8 mouse cellular contexts compared by ENCODE assay signal in the genomic region with DNA sequence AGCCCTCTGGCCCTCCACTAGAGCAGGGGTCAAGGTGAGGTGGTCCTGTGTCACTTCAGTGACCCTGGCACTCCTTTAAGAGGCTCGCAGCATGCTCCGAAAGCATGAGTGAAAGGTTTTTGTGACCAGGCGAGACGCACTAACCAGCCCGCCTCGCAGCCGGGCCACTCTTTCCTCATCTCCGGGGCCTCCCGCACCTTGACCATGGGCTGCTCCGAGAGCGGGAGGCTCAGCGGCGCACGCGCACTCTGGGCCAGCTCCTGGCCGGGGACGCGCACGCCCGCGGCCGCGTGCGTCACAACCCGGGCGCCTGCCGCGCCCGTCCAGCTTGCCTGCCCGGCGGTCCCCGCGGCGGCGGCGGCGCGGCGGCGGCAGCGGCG. TPM values are rescaled to one million over a fixed set of nuclear protein-coding genes. Genes with fewer than 3 reads are reported as not detected.
DNase-seq lines count a peak whose midpoint lies in the region; ATAC-seq lines count a peak whose summit lies in the region.

No protein-coding gene starts in this region.

- H3K27ac ChIP-seq in intestine, embryonic 14.5 days (ENCODE audit: low read depth) = peak overlapping the region; percentile 67

- no peaks in the 10 kb centered on the region for H3K36me3 ChIP-seq in intestine, embryonic 14.5 days (ENCODE audit: control insufficient read depth, insufficient read depth, low read length)

- H3K9me3 ChIP-seq in intestine, embryonic 14.5 days (ENCODE audit: control insufficient read depth, low read length) = no peaks in the 10 kb centered on the region

- H3K27me3 ChIP-seq in intestine, embryonic 14.5 days (replicated peaks; ENCODE audit: control insufficient read depth, insufficient read depth, low read length) = no peaks in the 10 kb centered on the region

- peak overlapping the region; percentile 76 for H3K4me3 ChIP-seq in intestine, embryonic 14.5 days (ENCODE audit: low read depth, low read length)

- peak; percentile 83 for ATAC-seq in intestine, embryonic 14.5 days (replicated peaks; ENCODE audit: low FRiP score, low TSS enrichment, low read depth)
- ATAC-seq in megakaryocyte-erythroid progenitor cell, adult 5-6 weeks (replicated peaks; ENCODE audit: low FRiP score, low TSS enrichment, poor library complexity, severe bottlenecking) = peak; percentile 59

- peak overlapping the region; percentile 64 for H3K9ac ChIP-seq in intestine, embryonic 14.5 days (ENCODE audit: low read length)

- peak; percentile 93 to 96 for DNase-seq in adrenal gland, adult (ENCODE audit: inconsistent age in 2 of 2, low spot score in 1 of 2)
- peak; percentile 89 for DNase-seq in embryo, embryonic 10.5 days (ENCODE audit: low spot score)
- DNase-seq in gastrocnemius, postnatal 14 days = peak; percentile 89
- DNase-seq in intestine, embryonic 14.5 days (ENCODE audit: low spot score) = peak; percentile 91
- DNase-seq in left cerebral cortex, postnatal 14 days (ENCODE audit: low spot score in 2 of 2) = peak; percentile 85 to 89
- peak; percentile 88 for DNase-seq in right cerebral cortex, postnatal 14 days
- peak; percentile 86 for DNase-seq in urinary bladder, postnatal 25 days (ENCODE audit: low spot score)

- intact Hi-C loops in gastrocnemius, postnatal 14 days (cut with DNase I; ENCODE audit: low total_unique reads) = no loop called here
- intact Hi-C loops in left cerebral cortex, postnatal 14 days (cut with DNase I) = no loop called here

- peaks cover 16% of the 10 kb centered on the region for H3K4me1 ChIP-seq in intestine, embryonic 14.5 days (replicated peaks; ENCODE audit: control insufficient read depth, insufficient read depth, low read length)

- H3K4me2 ChIP-seq in intestine, embryonic 14.5 days (ENCODE audit: low read length) = peak overlapping the region; percentile 87

- WGBS in intestine, embryonic 14.5 days = 2% methylated on average over 15 of the region's 42 CpGs

RNA-seq across cellular contexts. Expression of gene Prkar2a, which starts 2.7 kb away (rescaled TPM):
- total RNA-seq in gastrocnemius, postnatal 14 days (2021) = 100 to 1,000 TPM in 1 of 2 experiments, 10 to 100 TPM in 1; 92.4 to 112 TPM
- 52.3 and 54.4 TPM in 2 replicates for polyA plus RNA-seq in intestine, embryonic 14.5 days (2014; fragmentation: Nextera tagmentation; extraction: Ambion mirVana)
- total RNA-seq in left cerebral cortex, postnatal 14 days (2021) = 10 to 100 TPM; 40.6 to 45.5 TPM
- 15.7 and 19.3 TPM in 2 replicates for total RNA-seq in megakaryocyte-erythroid progenitor cell, adult 5-6 weeks (2014; fragmentation: Nextera tagmentation)
- 15.8 and 26.9 TPM in 2 replicates for total RNA-seq in megakaryocyte-erythroid progenitor cell, adult 5-6 weeks (2017)

RNA-seq across cellular contexts. Expression of gene Slc25a20, which starts 29.9 kb away (rescaled TPM):
- total RNA-seq in gastrocnemius, postnatal 14 days (2021) = 10 to 100 TPM; 59.0 to 84.8 TPM
- polyA plus RNA-seq in intestine, embryonic 14.5 days (2014; fragmentation: Nextera tagmentation; extraction: Ambion mirVana) = 29.1 and 34.5 TPM in 2 replicates
- 10 to 100 TPM; 14.5 to 15.0 TPM for total RNA-seq in left cerebral cortex, postnatal 14 days (2021)
- 15.2 and 16.4 TPM in 2 replicates for total RNA-seq in megakaryocyte-erythroid progenitor cell, adult 5-6 weeks (2014; fragmentation: Nextera tagmentation)
- 23.4 and 29.7 TPM in 2 replicates for total RNA-seq in megakaryocyte-erythroid progenitor cell, adult 5-6 weeks (2017)

RNA-seq across cellular contexts. Expression of gene Arih2, which starts 42.6 kb away (rescaled TPM):
- total RNA-seq in gastrocnemius, postnatal 14 days (2021) = 10 to 100 TPM; 49.0 to 53.4 TPM
- 43.1 and 46.7 TPM in 2 replicates for polyA plus RNA-seq in intestine, embryonic 14.5 days (2014; fragmentation: Nextera tagmentation; extraction: Ambion mirVana)
- 10 to 100 TPM; 49.8 to 50.2 TPM for total RNA-seq in left cerebral cortex, postnatal 14 days (2021)
- total RNA-seq in megakaryocyte-erythroid progenitor cell, adult 5-6 weeks (2014; fragmentation: Nextera tagmentation) = 38.8 and 59.3 TPM in 2 replicates
- 61.5 and 65.1 TPM in 2 replicates for total RNA-seq in megakaryocyte-erythroid progenitor cell, adult 5-6 weeks (2017)

Comparison
In these comparisons a context has a peak if more than half of its experiments do, and no peak if none do; other contexts are left out.
1. Peak in every context shown above with its lines: DNase-seq, ATAC-seq, H3K4me3 ChIP-seq and H3K27ac ChIP-seq.